Mouse (Mus musculus): ENCODE data around the gene Ksr1. TPM values are rescaled to one million over a fixed set of nuclear protein-coding genes. Genes with fewer than 3 reads are reported as not detected.
A peak's percentile ranks its signal among the peaks of the same experiment; 100 is the strongest.

The Ksr1 gene
- polyA plus RNA-seq, 1 experiment from 2014 or later = 3.2 TPM

DNA sequence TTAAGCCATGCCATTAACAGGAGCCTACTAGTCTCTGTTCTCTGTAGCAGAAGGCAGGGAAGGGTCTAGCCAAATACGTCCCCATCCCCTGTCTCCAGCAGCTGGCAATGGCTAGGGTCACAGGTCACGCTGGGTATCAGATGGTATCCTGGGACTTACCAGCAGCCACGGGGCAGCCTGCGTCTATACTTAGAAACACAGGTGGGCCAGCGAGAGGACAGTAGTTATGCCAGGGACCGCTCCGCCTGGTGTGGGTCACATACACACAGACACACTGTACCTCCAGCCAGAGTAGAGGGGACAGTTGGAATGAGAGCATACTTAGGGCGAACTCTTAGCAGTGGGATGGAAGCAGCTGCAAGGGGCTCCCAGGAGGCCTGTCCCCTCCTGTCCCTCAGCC is 91.0 kb downstream of the Ksr1 start:
- no peak overlapping the region for H3K4me3 ChIP-seq (replicated peaks; ENCODE audit: low read length)
- H3K4me1 ChIP-seq (ENCODE audit: control insufficient read depth, insufficient read depth, low read length) = peaks cover 14% of the 10 kb centered on the region; the same call in 1 of the 2 replicates
- H3K9ac ChIP-seq (ENCODE audit: low read length) = no peak overlapping the region
- 81% methylated on average over 8 of the region's 8 CpGs for WGBS
- no peak overlapping the region; the same call in 1 of the 2 replicates for H3K27ac ChIP-seq (ENCODE audit: low read length)
- no peak overlapping the region for H3K4me2 ChIP-seq (ENCODE audit: low read depth, low read length)
- H3K9me3 ChIP-seq (replicated peaks; ENCODE audit: control insufficient read depth, low read length) = no peaks in the 10 kb centered on the region
- H3K27me3 ChIP-seq (ENCODE audit: control insufficient read depth, insufficient read depth, low read length) = no peaks in the 10 kb centered on the region
- 0 out of 2 replicates have a peak, but pooled peaks have one; percentile 21 for ATAC-seq (ENCODE audit: insufficient read depth, low FRiP score)
- no peaks in the 10 kb centered on the region for H3K36me3 ChIP-seq (ENCODE audit: control insufficient read depth, insufficient read depth, low read length)

DNA sequence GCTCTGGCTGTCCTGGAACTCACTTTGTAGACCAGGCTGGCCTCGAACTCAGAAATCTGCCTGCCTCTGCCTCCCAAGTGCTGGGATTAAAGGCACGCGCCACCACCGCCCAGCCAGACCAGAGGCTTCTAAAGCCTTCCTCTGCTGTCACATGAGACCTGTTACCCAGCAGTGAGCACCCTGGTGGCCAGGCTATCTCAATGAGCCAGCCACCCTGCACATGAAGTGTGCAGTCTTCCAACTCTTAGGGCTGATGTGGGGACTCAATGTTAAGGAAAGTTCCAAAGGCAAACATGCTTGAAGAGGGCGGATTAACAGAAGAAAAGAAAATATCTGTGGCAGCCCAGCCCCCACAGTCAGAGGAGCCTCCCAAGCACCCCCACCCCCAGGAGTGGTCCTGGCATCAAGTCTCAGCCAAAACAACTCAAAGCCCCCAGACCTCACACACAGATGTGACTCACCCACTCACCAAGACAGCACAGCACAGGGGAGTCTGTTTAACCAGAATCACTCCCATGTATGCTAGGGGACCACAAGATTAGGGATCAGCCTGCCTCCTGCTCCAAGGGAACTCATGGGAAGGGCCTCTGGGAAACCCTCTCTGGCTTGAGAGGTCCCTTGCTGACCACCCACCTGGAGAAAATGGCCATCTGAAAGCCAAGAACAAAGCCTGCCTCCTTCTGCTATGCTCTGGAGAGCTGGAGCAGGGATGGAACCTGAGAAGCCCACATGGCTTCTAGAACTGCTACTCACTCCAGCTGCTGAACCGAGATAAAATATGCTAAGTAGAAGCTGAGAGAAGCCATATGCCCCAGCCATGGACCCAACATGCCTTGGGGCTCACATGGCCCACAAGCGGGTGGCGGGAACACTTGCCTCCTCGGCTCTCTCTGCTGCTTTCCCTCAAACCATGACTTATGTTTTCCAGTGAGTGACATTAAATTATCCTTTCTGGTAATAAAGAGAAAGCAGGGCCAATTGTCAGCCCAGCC is 91.8 kb downstream of the Ksr1 start:
- no peak overlapping the region for H3K9ac ChIP-seq (ENCODE audit: low read length)
- no peaks in the 10 kb centered on the region for H3K36me3 ChIP-seq (ENCODE audit: control insufficient read depth, insufficient read depth, low read length)
- H3K27ac ChIP-seq (ENCODE audit: low read length) = no peak overlapping the region
- no peak overlapping the region for H3K4me3 ChIP-seq (replicated peaks; ENCODE audit: low read length)
- ATAC-seq (ENCODE audit: insufficient read depth, low FRiP score) = peak; percentile 37; the same call in 1 of the 2 replicates
- H3K4me2 ChIP-seq (ENCODE audit: low read depth, low read length) = no peak overlapping the region
- H3K27me3 ChIP-seq (ENCODE audit: control insufficient read depth, insufficient read depth, low read length) = no peaks in the 10 kb centered on the region
- H3K4me1 ChIP-seq (ENCODE audit: control insufficient read depth, insufficient read depth, low read length) = peaks cover 11% of the 10 kb centered on the region; the same call in 1 of the 2 replicates
- 0 out of 2 replicates have a peak, but pooled peaks cover 2% of the 10 kb centered on the region for H3K9me3 ChIP-seq (replicated peaks; ENCODE audit: control insufficient read depth, low read length)
- 75% methylated on average over 9 of the region's 9 CpGs for WGBS

DNA sequence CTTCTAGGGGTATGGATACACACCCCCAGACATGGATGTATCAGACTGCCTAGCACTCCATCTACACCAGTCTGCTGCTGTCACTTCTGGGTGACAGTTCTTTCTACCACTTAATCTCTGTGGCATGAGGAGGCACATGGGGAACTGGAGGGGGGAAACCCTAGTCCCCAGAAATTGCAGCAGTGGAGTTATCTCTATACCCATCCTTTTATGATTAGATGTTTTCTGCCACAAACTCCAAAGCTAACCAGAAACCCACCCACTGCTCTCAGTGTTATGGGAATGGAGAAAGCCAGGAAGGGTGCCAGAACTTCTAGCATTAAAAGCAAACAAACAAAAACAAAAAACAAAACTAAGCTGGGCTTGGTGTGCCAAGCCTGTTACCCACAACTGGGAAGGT is 92.8 kb downstream of the Ksr1 start:
- Histone ChIP-seq H3K4me2 (ENCODE audit: low read depth, low read length) (no peak overlapping the region), H3K9me3 (replicated peaks; ENCODE audit: control insufficient read depth, low read length) (0 out of 2 replicates have a peak, but pooled peaks cover 7% of the 10 kb centered on the region), H3K4me3 (replicated peaks; ENCODE audit: low read length) (no peak overlapping the region), H3K36me3 (ENCODE audit: control insufficient read depth, insufficient read depth, low read length) (no peaks in the 10 kb centered on the region), H3K27ac (ENCODE audit: low read length) (no peak overlapping the region), H3K4me1 (ENCODE audit: control insufficient read depth, insufficient read depth, low read length) (peaks cover 11% of the 10 kb centered on the region; the same call in 1 of the 2 replicates), H3K9ac (ENCODE audit: low read length) (no peak overlapping the region), H3K27me3 (ENCODE audit: control insufficient read depth, insufficient read depth, low read length) (no peaks in the 10 kb centered on the region)
- no peak for ATAC-seq (ENCODE audit: insufficient read depth, low FRiP score)

DNA sequence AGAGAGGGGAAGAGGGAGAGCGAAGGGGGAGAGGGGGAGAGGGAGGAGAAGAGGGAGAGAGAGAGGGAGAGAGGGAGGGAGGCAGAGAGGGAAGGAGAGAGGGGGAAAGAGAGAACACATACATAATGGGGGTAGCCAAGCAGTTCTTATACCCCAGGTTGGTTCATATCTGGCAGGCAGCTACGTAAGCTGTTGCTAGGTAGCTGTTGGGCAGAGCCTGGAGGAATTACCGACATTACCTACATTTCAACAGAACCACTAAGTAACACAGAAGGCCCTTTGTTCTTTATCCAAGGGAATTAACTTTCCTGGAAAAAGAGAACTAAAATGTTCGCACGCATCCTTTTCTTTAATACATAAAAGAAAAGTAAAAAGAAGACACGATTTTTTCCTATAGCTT is 93.4 kb downstream of the Ksr1 start:
- Histone ChIP-seq H3K36me3 (ENCODE audit: control insufficient read depth, insufficient read depth, low read length) (no peaks in the 10 kb centered on the region), H3K27ac (ENCODE audit: low read length) (no peak overlapping the region), H3K4me1 (ENCODE audit: control insufficient read depth, insufficient read depth, low read length) (peaks cover 11% of the 10 kb centered on the region; the same call in 1 of the 2 replicates), H3K27me3 (ENCODE audit: control insufficient read depth, insufficient read depth, low read length) (no peaks in the 10 kb centered on the region), H3K9me3 (replicated peaks; ENCODE audit: control insufficient read depth, low read length) (0 out of 2 replicates have a peak, but pooled peaks cover 7% of the 10 kb centered on the region), H3K4me3 (replicated peaks; ENCODE audit: low read length) (no peak overlapping the region), H3K4me2 (ENCODE audit: low read depth, low read length) (no peak overlapping the region), H3K9ac (ENCODE audit: low read length) (no peak overlapping the region)
- no peak for ATAC-seq (ENCODE audit: insufficient read depth, low FRiP score)
- 71% methylated on average over 6 of the region's 6 CpGs for WGBS

DNA sequence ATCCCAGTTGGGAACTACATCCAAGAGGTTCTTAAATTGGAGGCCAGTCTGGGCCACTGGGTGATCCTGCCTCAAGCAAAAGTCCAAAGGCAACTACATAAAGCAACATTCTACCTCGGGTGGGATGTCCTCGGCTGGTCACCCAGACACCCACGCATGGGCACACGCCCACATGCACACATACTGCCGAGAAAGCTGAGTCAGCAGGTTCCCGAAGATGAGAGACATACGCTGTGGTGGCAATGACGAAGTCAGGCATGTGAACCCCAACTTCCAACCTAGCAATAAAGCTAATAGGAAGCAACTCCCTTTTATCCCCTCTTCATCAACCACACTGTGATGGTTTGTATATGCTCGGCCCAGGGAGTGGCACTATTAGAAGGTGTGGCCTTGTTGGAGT is 94.7 kb downstream of the Ksr1 start:
- Histone ChIP-seq H3K4me3 (replicated peaks; ENCODE audit: low read length) (no peak overlapping the region), H3K36me3 (ENCODE audit: control insufficient read depth, insufficient read depth, low read length) (no peaks in the 10 kb centered on the region), H3K9me3 (replicated peaks; ENCODE audit: control insufficient read depth, low read length) (0 out of 2 replicates have a peak, but pooled peaks cover 7% of the 10 kb centered on the region), H3K27ac (ENCODE audit: low read length) (no peak overlapping the region), H3K9ac (ENCODE audit: low read length) (no peak overlapping the region), H3K27me3 (ENCODE audit: control insufficient read depth, insufficient read depth, low read length) (no peaks in the 10 kb centered on the region), H3K4me2 (ENCODE audit: low read depth, low read length) (no peak overlapping the region), H3K4me1 (ENCODE audit: control insufficient read depth, insufficient read depth, low read length) (peaks cover 21% of the 10 kb centered on the region; the same call in 1 of the 2 replicates)
- WGBS = 90% methylated on average over 9 of the region's 9 CpGs
- no peak for ATAC-seq (ENCODE audit: insufficient read depth, low FRiP score)

DNA sequence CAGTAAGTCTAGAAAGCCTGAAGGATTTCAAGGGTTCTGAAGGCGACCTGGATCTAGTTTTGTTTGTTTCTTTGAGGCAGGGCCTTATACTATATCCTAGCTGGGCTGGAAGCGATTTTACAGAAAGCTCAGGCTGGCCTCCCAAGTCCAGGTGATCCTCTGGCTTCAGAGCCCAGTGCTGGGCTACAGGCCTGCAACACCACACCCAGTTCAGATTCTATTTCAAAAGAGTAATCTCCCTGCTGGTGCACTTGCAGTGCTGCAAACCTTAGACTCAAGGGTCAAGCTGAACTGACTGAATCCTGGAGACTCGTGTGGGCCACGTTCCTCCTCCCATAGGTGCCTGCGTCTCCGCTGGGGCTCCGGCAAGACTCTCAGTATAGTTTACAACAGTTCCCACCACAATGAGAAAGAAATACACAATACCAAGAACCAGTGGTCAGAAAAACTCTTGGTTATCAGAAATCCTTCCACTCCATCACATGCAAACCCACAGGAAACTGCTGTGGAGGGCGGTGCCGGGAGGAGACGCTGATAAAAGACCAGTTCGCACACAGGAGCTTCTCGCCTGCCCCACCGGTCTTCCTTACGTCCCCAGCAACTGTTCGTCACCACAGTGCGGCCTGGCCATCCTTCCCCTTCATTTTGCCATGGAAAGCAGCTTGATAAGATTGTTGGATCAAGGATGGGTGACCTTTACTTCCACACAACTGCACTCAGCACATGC is 95.3 kb downstream of the Ksr1 start:
- ATAC-seq (ENCODE audit: insufficient read depth, low FRiP score) = no peak
- WGBS = 72% methylated on average over 16 of the region's 16 CpGs
- no peak overlapping the region for H3K27ac ChIP-seq (ENCODE audit: low read length)

DNA sequence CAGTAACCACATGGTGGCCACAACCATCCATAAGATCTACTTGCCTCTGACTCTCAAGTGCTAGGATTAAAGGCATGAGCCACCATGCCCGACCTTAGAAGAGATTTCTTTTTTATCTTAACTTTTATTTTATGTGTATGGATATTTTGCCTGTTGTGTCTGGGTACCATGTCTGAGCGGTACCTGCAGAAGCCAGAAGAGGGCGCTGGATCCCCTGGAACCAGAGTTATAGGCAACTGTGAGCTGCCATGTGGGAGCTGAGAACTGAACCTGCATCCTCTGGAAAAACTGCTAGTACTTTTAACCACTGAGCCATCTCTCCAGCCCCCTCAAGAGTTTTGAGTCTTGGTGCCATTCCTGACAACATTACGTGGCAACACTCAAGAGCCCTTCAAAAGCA is 97.3 kb downstream of the Ksr1 start:
- WGBS = 81% methylated on average over 4 of the region's 4 CpGs
- no peak overlapping the region for H3K4me3 ChIP-seq (replicated peaks; ENCODE audit: low read length)
- 0 out of 2 replicates have a peak, but pooled peaks cover 4% of the 10 kb centered on the region for H3K36me3 ChIP-seq (ENCODE audit: control insufficient read depth, insufficient read depth, low read length)
- ATAC-seq (ENCODE audit: insufficient read depth, low FRiP score) = no peak
- H3K4me2 ChIP-seq (ENCODE audit: low read depth, low read length) = no peak overlapping the region
- 0 out of 2 replicates have a peak, but pooled peaks cover 7% of the 10 kb centered on the region for H3K9me3 ChIP-seq (replicated peaks; ENCODE audit: control insufficient read depth, low read length)
- H3K27ac ChIP-seq (ENCODE audit: low read length) = no peak overlapping the region
- no peak overlapping the region for H3K9ac ChIP-seq (ENCODE audit: low read length)
- H3K27me3 ChIP-seq (ENCODE audit: control insufficient read depth, insufficient read depth, low read length) = no peaks in the 10 kb centered on the region
- H3K4me1 ChIP-seq (ENCODE audit: control insufficient read depth, insufficient read depth, low read length) = peaks cover 11% of the 10 kb centered on the region; the same call in 1 of the 2 replicates

More for the DNA sequence above, 95.3 kb downstream of the Ksr1 start:
- no peaks in the 10 kb centered on the region for H3K36me3 ChIP-seq (ENCODE audit: control insufficient read depth, insufficient read depth, low read length)
- no peak overlapping the region for H3K4me3 ChIP-seq (replicated peaks; ENCODE audit: low read length)
- H3K9ac ChIP-seq (ENCODE audit: low read length) = no peak overlapping the region
- peaks cover 22% of the 10 kb centered on the region; the same call in 1 of the 2 replicates for H3K4me1 ChIP-seq (ENCODE audit: control insufficient read depth, insufficient read depth, low read length)
- H3K9me3 ChIP-seq (replicated peaks; ENCODE audit: control insufficient read depth, low read length) = 0 out of 2 replicates have a peak, but pooled peaks cover 7% of the 10 kb centered on the region
- H3K4me2 ChIP-seq (ENCODE audit: low read depth, low read length) = no peak overlapping the region
- H3K27me3 ChIP-seq (ENCODE audit: control insufficient read depth, insufficient read depth, low read length) = no peaks in the 10 kb centered on the region

DNA sequence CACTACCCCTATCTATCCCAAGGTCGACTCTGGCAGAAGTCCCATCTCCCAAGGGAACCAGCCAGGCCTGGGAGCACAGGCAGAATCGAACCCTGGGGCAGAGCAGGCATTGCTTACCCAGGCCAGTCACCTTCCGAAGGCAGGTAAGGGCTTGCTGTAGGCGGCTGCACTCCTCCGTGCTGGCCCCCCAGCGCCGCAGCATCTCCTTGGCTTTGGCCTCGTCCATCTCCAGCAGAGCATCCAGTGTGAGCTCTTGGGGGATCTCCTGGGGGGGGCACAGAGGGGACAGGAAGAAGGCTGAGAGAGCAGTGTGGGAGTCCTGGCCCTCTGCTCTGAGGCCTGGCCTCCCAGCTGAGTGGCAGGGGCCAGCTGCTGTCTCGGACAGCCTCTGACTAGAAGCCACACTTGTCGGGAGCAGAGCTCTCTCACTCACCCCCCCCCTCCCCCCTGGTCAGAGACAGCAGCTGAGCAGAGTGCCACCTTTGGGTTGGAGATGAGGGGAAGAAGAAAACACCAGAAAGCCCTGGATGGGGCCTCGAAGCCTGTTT is 99.0 kb downstream of the Ksr1 start:
- 63% methylated on average over 11 of the region's 11 CpGs for WGBS
- Histone ChIP-seq H3K4me3 (replicated peaks; ENCODE audit: low read length) (no peak overlapping the region), H3K27ac (ENCODE audit: low read length) (peak overlapping the region; percentile 27; the same call in 1 of the 2 replicates), H3K9ac (ENCODE audit: low read length) (peak overlapping the region; percentile 26), H3K36me3 (ENCODE audit: control insufficient read depth, insufficient read depth, low read length) (peaks cover 8% of the 10 kb centered on the region; the same call in 1 of the 2 replicates), H3K4me1 (ENCODE audit: control insufficient read depth, insufficient read depth, low read length) (peaks cover 11% of the 10 kb centered on the region; the same call in 1 of the 2 replicates), H3K4me2 (ENCODE audit: low read depth, low read length) (no peak overlapping the region), H3K27me3 (ENCODE audit: control insufficient read depth, insufficient read depth, low read length) (no peaks in the 10 kb centered on the region), H3K9me3 (replicated peaks; ENCODE audit: control insufficient read depth, low read length) (0 out of 2 replicates have a peak, but pooled peaks cover 7% of the 10 kb centered on the region)
- no peak for ATAC-seq (ENCODE audit: insufficient read depth, low FRiP score)

All from stomach, embryonic 16.5 days (tissue).